Mouse (Mus musculus) myocyte (in vitro differentiated cells): ENCODE data around the gene Yipf3.

Experiments used
- E2F4 ChIP-seq: IDR thresholded peaks from one replicate; pipeline ENCODE4 v1.6.1; 2011; ENCODE audit warnings: mild to moderate bottlenecking, control low read depth, moderate library complexity; ENCODE audit not compliant: insufficient read depth
- POLR2A ChIP-seq: IDR thresholded peaks from one replicate; pipeline ENCODE4 v1.6.1; 2011; ENCODE audit warnings: low read depth, mild to moderate bottlenecking, control low read depth, moderate library complexity; ENCODE audit not compliant: insufficient read length
- POLR2AphosphoS2 ChIP-seq: IDR thresholded peaks from one replicate; pipeline ENCODE4 v1.6.1; 2011; ENCODE audit warnings: low read depth, control low read depth; ENCODE audit not compliant: insufficient read length
- TCF3 ChIP-seq: IDR thresholded peaks from one replicate; pipeline ENCODE4 v1.6.1; 2011; ENCODE audit warnings: low read depth, control low read depth; ENCODE audit not compliant: insufficient read length
- USF1 ChIP-seq: IDR thresholded peaks from one replicate; pipeline ENCODE4 v1.6.1; 2011; ENCODE audit warnings: low read depth, mild to moderate bottlenecking, control low read depth, moderate library complexity

GRCm38 (mm10) chr17:46251174-46251573 lies 3.3 kb downstream of the Yipf3 start:
- TF ChIP-seq POLR2A (no peak), POLR2AphosphoS2 (no peak), USF1 (no peak), E2F4 (no peak), TCF3 (no peak)
